8 mouse cellular contexts compared by ENCODE assay signal in the genomic region with DNA sequence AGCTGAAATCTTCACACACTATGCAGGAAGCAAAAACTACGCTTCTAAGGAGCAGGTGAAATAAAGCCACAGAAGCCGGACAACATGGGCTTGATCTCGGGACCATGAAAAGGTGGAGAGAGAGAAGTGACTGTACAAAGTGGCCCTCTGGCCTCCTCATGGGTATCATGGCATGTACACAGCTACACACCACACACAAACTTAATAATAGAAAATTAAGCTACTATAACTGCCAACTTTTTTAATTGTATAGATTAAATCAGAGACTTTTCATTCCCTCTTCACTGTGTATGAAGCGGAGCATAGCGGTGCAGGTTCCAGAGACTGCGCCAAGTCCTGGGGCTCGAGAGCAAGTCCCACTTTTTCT. TPM values are rescaled to one million over a fixed set of nuclear protein-coding genes. Genes with fewer than 3 reads are reported as not detected.
DNase-seq lines count a peak whose midpoint lies in the region; ATAC-seq lines count a peak whose summit lies in the region.
"Not testable (repeated sequence)": the region's sequence is repeated elsewhere in the genome, so short reads cannot be mapped to it uniquely, and the experiment has no call there.

No protein-coding gene starts in this region.

- not testable (repeated sequence) for H3K9ac ChIP-seq in midbrain, embryonic 11.5 days (ENCODE audit: low read length)

- not testable (repeated sequence) for ATAC-seq in midbrain, embryonic 11.5 days (ENCODE audit: low FRiP score)

- not testable (repeated sequence) for H3K4me3 ChIP-seq in midbrain, embryonic 11.5 days (ENCODE audit: low read depth, low read length)

- not testable (repeated sequence) for H3K27ac ChIP-seq in midbrain, embryonic 11.5 days (ENCODE audit: low read depth, low read length)

- not testable (repeated sequence) for H3K4me2 ChIP-seq in midbrain, embryonic 11.5 days

- not testable (repeated sequence) for H3K27me3 ChIP-seq in midbrain, embryonic 11.5 days (ENCODE audit: control insufficient read depth, insufficient read depth, low read length)

- H3K9me3 ChIP-seq in midbrain, embryonic 11.5 days (ENCODE audit: control insufficient read depth, low read length), result not testable (repeated sequence)

- not testable (repeated sequence) for H3K4me1 ChIP-seq in midbrain, embryonic 11.5 days (ENCODE audit: control insufficient read depth, insufficient read depth, low read length)

- DNase-seq in B cell, adult 2 months, result peak; percentile 25 to 32
- peak; percentile 45 to 65 for DNase-seq in adrenal gland, postnatal 4 days (ENCODE audit: low spot score in 2 of 2)
- peak; percentile 58 to 60 for DNase-seq in gastrocnemius, postnatal 4 days (ENCODE audit: low spot score in 2 of 2)
- peak; percentile 38 for DNase-seq in heart, postnatal 4 days
- peak; percentile 37 for DNase-seq in layer of hippocampus, adult 11-12 months (ENCODE audit: low spot score)
- DNase-seq in midbrain, embryonic 11.5 days (ENCODE audit: low spot score, missing footprints), result peak; percentile 80
- DNase-seq in spleen, postnatal 10 days (ENCODE audit: low spot score in 2 of 2), result peak; percentile 44 to 47
- peak; percentile 67 for DNase-seq in urinary bladder, adult 2 months (ENCODE audit: low spot score)

- not testable (repeated sequence) for H3K36me3 ChIP-seq in midbrain, embryonic 11.5 days (ENCODE audit: control insufficient read depth, insufficient read depth, low read length)

- 89% methylated on average over 7 of the region's 7 CpGs for WGBS in midbrain, embryonic 11.5 days

RNA-seq across cellular contexts. Expression of gene Sfi1, which starts 13.6 kb away (rescaled TPM):
- 100 to 1,000 TPM in 1 of 2 experiments, 10 to 100 TPM in 1; 95.0 to 117 TPM for total RNA-seq in adrenal gland, postnatal 4 days (2021)
- 10 to 100 TPM; 39.0 to 41.7 TPM for total RNA-seq in gastrocnemius, postnatal 4 days (2021)
- total RNA-seq in heart, postnatal 4 days (2021), result 10 to 100 TPM; 25.2 TPM
- polyA plus RNA-seq in midbrain, embryonic 11.5 days (2014; fragmentation: Nextera tagmentation; extraction: Ambion mirVana), result 8.0 and 8.8 TPM in 2 replicates
- 27.2 and 38.1 TPM in 2 replicates for polyA plus RNA-seq in urinary bladder, adult 2 months (2012; rRNA removed)

RNA-seq across cellular contexts. Expression of gene Eif4enif1, which starts 22.5 kb away (rescaled TPM):
- total RNA-seq in adrenal gland, postnatal 4 days (2021), result 10 to 100 TPM; 83.8 to 86.9 TPM
- total RNA-seq in gastrocnemius, postnatal 4 days (2021), result 10 to 100 TPM; 45.8 to 53.6 TPM
- total RNA-seq in heart, postnatal 4 days (2021), result 10 to 100 TPM; 62.0 to 64.2 TPM
- 54.5 and 54.7 TPM in 2 replicates for polyA plus RNA-seq in midbrain, embryonic 11.5 days (2014; fragmentation: Nextera tagmentation; extraction: Ambion mirVana)
- polyA plus RNA-seq in urinary bladder, adult 2 months (2012; rRNA removed), result 49.4 and 50.8 TPM in 2 replicates

Comparison
In these comparisons a context has a peak if more than half of its experiments do, and no peak if none do; other contexts are left out.
1. DNase-seq: peak in every context shown above with its lines; median percentile 80 in midbrain, embryonic 11.5 days; 67 in urinary bladder, adult 2 months; 59 in gastrocnemius, postnatal 4 days; 55 in adrenal gland, postnatal 4 days; 46 in spleen, postnatal 10 days; 38 in heart, postnatal 4 days; 37 in layer of hippocampus, adult 11-12 months; 28 in B cell, adult 2 months.